Mouse (Mus musculus): Measurements from ENCODE around the gene Snrk.

Gene Snrk

DNA sequence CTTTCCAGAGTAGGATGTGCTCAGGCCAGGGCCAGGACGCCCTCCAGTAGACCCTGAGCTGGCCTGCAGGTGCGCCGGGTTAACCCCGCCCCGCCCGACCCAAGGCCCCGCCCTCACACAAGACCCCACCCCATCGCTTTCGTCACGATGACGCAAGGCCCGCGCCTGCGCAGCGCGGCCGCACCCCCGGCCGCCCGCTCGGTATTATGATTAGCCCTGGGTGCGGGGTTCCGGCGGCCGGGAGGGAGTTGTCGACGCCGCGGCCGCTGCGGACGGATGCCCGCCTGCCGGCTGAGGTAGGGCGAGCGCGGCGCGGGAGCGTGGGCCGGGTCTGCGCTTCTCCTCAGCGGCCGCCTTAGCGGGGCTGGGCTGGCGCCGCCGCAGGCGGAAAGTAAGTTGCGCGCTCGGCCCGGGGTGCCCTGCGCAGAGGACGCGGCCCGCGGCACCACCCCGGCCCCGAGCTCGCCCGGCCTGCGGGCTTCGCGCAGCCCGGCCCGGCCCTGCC is at the start of gene Snrk:
Snrk (plus strand) TSS at position 155 of the 505 bp plus-strand sequence.
- in situ Hi-C loops (cut with MboI, MseI) = loop anchor here in 1 of 2 experiments (5.0 kb wide), 1 partner anchor 70 kb away; no protein-coding TSS in a partner anchor

DNA sequence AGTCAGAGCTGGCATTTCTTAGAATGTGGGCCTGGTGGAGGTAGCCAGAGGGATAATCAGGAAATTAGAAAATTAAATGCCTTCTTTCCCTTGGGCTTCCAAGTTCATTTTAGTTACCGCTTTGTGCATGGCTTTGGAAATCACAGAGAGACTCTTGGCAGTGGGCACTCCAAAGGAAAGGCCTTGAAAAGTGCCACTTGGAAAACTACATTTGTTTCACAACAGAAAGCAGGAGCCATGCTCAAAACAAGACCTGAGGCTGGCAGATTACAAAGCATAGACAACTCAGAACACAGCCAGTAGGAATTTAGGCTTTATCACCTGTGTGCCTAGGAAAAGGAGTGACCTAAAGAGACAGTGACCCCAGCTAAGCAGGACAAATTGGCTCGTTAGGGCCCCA is 49.4 kb upstream of the Snrk start:
- in situ Hi-C loops (cut with MboI, MseI) = no loop called here

DNA sequence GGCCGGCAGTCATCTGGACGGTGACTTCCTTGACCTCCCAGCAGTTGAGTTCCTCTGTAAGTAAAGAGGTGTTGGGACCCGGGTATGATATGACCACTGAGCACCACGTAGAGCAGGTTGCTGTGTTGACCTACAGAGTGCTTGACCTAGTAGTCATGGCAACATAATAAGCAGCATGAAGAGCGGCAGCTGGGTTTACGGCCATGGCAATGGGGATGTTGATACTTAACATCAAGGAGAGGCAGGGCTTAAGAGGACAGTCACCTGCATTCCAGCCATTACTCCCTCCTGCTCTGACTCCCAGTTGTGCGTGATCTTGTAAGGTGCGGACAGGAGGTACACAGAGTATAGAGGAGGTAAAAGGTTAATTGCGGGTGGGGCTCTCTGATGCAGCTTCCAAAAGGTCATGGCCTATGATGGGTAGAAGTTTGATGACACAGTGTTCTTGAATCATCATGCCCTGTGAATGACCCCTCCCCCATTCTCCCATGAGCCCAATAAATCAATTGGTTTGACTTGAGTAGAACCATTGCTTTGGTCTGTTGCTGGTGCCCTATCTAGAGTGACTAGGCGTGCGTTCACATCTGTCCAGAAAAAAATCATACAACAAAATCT is 47.4 kb upstream of the Snrk start:
- in situ Hi-C loops (cut with MboI, MseI) = no loop called here

DNA sequence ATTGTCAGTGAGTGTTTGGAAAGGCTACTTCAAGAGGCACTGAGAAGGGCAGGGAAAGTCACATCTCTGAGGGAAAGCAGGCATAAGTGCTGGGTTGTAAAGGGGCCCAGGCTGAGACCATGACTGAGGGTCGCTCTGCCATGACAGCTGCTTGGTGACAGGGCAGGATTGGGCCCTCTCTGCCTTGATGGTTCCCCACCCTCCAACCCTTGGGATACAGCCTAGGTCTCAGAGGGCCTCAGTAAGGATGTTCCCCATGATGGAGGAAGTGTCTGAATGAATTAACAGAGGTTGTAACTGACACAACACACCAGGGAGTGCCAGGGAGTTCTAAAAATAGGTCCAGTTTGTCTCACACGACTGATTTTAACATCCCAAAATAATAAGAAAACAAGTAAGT is 43.1 kb upstream of the Snrk start:
- in situ Hi-C loops (cut with MboI, MseI) = no loop called here

DNA sequence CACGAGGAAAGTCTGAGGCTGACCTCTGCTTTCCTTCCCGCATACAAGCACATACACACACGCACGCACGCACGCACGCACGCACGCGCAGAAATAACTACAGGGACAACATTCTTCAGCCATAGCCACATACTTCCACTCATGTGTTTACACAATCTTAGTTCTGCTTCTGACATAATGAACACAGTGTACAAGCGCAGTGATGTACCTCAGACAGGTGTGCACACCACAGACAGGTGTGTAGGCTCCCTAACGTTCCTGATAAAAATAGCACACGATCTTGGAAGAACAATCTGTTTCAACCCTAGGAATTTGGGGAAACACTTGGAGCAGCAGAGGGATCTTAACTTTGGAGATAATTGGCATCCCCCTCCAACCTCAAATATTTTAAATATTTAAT is 42.5 kb upstream of the Snrk start:
- in situ Hi-C loops (cut with MboI, MseI) = no loop called here

DNA sequence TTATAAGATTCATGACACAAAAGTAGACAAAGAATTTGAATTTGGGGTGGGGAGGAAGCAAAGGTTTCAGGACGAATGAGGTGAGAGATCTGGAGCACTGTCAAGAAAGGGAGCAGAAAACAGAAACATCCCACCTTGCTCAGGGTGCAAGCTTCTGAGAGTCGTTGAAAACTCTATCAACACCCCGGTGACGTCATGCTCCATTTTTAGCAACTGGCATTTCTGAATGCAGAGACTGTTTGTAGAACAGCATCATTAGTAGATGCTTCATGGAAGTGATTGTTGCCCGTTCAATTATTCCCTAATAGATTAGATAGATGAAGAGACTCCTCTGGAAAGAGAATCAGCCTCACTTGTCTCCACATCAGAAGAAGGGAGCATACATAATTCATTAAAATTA is 38.6 kb upstream of the Snrk start:
- in situ Hi-C loops (cut with MboI, MseI) = no loop called here

DNA sequence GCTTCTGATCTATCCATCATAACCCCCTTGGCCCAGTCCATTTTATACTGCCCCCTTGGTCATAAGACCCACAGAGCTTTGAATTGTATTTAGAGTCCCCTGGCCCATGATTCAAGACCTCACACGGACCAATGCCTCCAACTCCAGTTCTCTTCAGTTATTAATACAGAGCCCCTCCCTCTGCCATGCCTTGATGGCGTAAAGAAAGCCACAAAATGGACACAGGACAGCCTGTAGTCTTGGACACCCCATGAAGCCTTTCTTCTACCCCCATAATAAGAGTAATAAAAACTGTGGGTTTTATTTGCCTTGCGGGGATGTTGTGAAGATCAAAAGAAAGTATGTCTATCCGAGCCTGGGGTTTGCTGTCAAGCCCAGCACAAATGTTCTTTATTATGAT is 33.4 kb upstream of the Snrk start:
- in situ Hi-C loops (cut with MboI, MseI) = no loop called here

DNA sequence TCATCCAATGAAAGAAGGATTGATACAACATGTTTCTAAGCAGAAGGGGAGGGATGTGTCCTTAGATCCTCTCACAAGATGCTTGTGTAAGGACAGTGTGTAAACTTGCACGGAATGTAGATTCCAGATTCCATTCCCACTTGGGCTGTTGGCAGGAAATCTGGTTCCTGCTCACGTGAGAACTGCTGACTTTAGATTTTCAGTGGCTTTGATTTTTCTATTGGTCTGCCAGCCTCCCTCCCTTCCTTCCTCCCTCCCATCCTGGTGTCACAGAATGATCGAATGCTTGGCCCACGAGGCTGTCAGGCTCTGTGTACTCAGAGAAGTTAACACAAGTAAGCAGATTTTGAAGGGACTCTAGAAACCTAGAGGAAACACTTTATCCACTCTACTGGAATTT is 32.9 kb upstream of the Snrk start:
- in situ Hi-C loops (cut with MboI, MseI) = no loop called here

DNA sequence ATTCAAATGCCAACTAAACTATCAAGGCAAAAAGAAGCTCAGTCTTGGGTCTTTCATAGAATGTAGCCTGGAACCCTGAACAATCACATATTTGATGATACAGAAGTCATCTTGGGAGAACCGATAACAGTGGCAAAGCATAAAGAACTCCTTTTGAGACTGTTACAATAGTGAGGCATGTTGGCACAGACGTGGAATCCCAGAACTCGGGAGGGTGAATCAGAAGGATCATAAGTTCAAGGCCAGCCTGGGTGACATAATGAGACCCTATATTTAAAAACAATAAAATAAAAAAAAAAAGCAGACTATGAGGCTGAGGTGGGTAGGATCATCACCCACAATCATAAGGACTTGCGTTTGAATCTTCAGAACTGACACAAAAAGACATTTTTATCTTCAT is 32.4 kb upstream of the Snrk start:
- in situ Hi-C loops (cut with MboI, MseI) = no loop called here

DNA sequence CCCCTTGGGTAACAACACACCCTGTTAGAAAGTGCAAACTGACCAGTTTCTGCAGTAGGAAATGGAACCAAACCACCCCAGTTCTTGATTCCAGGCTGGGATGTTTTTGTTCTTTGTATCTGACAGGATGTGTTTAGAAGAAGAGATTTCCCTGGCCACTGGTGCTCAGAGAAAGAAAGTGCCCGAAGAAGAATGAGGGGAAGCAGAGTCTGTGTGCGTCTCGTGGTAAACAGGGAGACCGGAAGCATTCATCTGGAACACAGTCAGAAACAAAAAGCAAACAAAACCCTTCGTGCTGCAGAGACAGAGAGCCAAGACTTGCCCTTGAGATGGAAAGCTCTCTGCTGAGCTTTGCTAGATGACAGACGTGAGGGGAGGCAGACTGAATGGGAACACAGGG is 32.0 kb upstream of the Snrk start:
- in situ Hi-C loops (cut with MboI, MseI) = no loop called here

DNA sequence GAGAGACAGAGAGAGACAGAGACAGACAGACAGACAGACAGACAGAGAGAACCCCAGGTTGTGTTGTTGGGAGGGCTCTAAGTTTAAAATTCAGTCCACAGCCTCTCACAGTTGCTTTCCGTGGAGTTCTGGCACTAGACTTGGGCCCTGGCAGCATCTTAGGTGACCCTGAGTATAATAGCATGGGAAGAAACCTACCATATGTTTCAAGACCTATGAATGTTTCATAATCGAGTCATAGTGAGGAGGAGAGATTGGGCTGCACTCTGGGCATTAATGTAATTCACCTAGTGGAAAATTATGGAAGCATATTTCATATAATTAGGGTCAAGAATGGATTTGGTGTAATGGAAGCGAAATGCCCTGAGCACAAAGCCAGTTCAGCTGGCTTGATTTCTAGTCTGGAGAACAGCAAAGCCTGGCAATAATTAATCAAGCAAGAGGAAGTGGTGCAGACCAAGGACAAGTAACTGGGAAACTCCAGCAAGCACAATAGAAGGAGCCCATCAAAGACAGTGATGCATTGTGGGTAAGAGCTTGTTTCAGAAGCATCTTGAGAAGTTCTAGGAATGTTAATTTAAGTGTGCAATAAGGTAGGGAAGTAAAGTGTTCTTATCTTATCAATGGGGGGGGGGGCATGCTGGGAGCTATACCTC is 31.4 kb upstream of the Snrk start:
- in situ Hi-C loops (cut with MboI, MseI) = no loop called here

DNA sequence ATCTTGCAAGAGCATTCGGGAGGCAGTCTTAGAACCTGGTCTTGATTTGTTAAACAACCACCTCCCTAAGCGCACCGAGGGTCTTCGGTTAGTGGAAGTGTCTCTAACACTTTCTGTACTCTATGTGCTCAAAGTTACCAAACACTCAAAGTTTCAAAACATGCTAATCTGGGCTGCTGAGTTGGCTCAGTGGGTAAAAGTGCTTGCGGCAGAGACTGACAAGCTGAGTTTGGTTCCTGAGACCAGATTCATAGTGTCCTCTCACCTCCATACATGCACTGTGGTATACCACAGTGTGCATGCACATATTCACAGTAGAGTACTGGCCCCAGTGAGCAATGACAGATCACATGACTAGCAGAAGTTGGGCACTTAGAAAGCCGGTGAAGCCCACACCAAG is 30.0 kb upstream of the Snrk start:
- in situ Hi-C loops (cut with MboI, MseI) = no loop called here

DNA sequence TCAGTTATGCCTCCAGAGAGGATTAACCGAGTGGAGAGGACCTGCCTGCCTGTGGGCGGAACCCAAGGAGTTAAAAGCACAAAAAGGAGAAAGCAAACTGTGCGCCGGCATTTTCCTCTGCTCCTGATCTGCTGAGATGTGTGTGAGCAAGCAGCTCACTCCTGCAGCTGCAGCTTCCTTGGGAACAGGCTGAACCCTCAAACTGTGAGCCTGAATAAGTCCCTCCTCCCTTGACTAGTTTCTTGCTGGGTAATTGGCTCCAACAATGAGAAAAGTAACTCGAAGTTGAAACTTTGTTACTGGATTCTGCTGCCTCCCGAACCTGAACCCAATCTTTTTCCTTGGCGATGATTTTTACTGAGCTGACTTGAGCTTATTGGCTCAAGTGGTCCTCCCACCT is 25.9 kb upstream of the Snrk start:
- in situ Hi-C loops (cut with MboI, MseI) = no loop called here

DNA sequence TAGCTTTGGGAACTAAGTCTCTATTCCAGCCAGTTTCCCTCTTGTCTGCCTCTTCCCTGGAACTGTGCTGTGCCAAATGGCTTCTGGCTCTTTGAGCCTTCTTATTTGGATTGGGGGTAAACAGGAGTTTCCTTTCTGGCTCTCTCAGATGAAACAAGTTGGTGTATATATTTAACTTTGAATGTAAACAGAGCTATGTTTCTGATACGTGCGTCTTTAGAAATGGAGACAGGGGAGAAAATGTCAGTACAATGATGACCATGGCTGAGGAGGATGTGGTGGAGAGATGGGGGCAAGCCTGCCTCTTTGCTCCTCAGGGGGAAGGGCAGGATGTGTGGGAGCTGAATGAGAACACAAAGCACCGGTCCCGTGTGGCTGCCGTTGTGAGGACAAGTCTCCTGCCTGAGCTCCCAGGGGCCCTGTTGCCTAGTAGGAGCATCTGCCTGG is 25.3 kb upstream of the Snrk start:
- in situ Hi-C loops (cut with MboI, MseI) = no loop called here

DNA sequence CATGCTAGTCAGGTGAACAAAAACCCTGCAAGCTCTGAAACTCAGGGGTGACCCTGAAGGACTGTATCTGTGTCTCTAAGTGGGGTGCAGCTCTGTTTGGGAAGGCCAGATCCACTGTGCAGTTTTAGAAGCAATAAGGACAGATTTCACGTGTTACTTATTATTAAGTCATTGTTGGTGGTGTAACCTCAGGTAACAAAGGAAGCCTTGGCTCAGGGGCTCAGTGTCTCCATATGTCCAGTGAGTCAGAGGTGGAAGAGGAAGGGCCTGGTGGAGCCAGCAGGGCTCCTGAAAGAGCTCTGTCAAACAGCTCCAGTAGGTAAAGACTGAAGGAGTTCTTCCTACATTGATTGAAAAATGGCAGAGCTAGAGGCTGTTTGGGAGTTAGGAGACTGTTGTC is 22.9 kb upstream of the Snrk start:
- in situ Hi-C loops (cut with MboI, MseI) = no loop called here

DNA sequence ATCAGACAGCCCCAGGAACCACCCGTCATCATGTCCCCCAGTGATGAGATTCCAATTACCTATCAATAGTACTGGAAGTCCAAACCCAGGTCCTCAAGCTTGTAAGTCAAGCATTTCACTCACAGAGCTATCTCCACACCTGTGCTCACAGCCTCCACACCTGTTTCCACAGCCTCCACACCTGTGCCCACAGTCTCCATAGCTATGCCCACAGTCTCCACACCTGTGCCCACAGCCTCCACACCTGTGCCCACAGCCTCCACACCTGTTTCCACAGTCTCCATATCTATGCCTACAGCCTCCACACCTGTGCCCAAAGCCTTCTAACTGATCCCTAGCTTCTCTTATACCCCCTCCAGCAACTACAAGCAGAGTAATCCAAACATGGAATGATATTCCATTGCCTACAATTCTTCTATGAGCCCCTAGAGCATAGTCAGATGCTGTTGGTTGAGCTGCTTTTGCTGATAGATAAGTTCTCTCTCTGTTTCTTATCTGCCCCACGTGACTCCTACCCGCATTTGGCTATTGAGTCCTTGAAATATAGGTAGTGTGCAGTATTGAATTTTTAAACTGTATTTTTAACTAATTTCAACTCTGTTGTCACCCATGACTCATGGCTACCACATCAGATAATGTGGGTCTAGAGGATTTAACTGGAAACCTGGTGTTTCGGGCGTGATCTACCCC is 20.1 kb upstream of the Snrk start:
- in situ Hi-C loops (cut with MboI, MseI) = no loop called here

DNA sequence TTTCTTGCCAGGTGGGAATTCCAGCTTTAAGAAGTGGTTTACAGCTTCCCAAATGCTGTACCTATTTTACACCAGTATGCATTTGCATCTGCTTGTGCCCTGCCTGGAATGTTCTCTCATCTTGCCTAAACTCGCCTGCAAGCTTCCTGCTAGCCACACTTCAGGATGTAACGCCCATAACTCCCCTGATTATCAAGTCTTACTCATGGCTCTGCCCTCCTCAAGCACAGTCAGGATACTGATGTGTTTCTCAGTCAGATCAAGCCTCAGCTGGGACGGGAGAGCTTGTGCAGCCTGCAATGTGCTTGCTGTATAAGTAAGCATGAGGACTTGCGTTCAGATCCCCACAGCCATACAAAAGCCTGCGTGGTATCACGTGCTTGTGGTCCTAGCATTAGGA is 19.5 kb upstream of the Snrk start:
- in situ Hi-C loops (cut with MboI, MseI) = no loop called here

DNA sequence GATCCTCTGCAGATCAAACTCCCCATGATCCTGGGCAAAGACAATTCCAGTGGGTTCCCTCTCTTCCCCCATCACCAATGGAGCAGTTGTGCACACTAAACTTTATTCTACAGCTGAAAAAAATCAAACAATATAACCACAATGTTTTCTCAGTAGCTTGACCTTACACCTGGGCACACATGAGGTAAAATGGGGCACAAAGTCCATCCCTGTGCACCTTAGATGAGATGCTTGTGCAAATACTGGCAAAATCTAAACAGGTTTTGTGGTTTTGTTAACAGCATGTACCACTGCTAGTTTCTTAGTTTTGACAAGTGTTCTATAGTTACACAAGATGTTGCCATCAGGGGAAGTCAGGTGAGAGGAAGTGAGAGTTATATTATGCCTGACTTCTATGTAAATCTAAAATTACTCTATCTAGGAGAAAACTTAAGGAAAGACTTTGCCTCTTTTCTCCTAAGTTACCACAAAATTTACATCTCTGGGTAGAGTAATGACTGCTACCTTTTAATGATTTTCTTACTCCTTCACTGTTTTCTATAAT is 16.4 kb upstream of the Snrk start:
- in situ Hi-C loops (cut with MboI, MseI) = no loop called here

DNA sequence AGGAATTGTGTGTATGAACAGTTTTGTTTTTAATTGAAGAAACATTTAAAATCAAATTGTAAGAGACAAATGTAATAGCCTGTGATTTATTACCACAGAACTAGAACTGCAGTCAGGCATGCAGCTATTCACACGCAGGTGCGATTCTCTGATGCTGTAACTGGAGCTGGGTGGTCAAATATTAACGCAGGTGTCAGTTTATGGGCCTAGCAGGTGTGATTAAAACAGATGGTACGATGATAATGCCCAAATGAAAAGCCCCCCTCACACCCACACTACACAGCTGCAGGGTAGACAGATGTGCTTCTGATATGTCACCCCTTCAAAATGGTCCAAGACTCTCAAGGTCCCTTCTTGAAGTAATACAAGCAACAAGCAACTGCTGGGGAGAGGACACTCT is 15.9 kb upstream of the Snrk start:
- in situ Hi-C loops (cut with MboI, MseI) = no loop called here

DNA sequence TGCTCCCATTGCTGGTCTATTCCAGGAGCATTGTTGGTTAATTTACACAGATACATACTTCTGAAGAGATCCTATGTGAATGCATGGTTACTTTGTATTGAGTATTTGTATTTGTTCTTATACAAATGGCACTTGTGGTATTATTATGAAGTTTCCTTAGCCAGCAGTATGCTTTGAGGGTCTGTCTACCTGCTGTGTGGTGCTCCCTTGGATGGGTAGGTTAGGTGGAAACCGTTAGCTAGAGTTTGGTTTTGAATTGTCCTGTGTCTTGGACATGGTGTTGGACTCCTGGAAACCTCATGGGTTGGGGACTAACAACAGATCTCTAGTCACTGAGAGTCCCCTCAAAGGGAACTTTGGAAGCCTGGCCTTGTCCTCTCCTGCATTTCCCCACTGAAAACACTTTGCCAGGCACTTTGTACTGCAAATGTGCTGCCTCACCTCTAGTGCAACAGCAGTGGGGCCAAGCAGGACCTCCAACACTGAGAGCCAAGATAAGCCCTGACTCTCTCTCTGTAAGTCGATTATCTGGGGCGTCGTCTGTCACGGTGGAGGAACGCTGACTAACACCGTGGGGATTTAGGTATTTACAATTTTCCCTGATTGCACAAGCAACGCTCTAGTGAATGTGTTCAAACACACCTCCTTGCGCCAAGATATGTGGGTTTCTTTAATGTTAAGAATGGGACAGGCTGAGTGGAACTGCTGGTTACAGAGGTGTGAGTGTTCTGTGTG is 13.3 kb upstream of the Snrk start:
- in situ Hi-C loops (cut with MboI, MseI) = no loop called here

DNA sequence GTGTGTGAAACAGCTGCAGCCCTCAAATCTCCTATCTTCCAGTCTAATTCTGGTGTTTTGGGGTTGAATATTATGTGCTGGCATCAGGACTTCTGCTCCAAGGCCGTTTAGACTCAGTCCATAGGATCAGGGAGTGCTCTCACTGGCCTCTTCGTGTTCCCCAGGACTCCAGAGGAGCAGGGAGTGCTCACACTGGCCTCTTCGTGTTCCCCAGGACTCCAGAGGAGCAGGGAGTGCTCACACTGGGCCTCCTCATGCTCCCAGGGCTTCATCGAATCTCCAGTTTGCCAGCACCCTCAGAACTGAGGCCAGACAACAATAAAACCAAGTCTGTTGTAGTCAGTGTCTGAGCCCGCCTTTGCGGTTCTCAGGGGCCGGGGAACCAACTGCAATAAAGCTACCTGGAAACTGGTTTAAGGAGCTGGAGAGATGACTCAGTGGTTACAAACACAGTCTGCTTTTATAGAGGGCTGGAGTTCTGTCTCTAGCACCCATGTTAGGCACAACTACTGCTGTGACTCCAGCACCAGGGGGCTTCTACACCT is 12.7 kb upstream of the Snrk start:
- in situ Hi-C loops (cut with MboI, MseI) = no loop called here

Data from T-helper 17 cell (primary cell).